Mouse (Mus musculus): Measurements from ENCODE around the gene Olfr155. TPM values are rescaled to one million over a fixed set of nuclear protein-coding genes. Genes with fewer than 3 reads are reported as not detected.

Olfr155 gene
- polyA plus RNA-seq (2011; ENCODE audit: insufficient read depth, insufficient read length, low read depth, missing spikeins) = not detected in 2 replicates

DNA sequence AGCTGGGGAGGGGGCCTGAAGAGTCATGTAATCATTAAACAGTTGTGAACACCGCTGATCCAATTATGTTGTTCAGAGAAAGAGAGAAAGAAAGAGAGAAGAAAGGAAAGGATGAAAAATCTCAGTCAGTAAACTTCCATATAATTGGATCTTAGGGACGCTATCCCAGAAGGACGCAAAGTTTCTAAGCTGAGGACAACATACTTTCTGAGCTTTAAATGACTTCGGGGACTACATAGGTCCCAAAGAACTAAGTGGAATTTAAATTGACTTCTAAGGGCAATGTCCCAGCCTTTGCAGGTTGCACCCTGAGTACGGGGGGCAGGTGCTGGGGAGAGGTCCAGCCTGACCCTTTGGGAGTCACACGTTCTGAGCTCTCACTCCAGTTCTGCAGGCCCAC lies at the start of gene Olfr155:
Olfr155 (plus strand) TSS at position 301 of the 400 bp plus-strand sequence.
- H3K36me3 ChIP-seq (ENCODE audit: control insufficient read depth, insufficient read depth, low read length, poor library complexity, severe bottlenecking) = no peaks in the 10 kb centered on the region
- H3K9me3 ChIP-seq (replicated peaks; ENCODE audit: control insufficient read depth, insufficient read depth, low read length, poor library complexity, severe bottlenecking) = no peaks in the 10 kb centered on the region
- no peak for TF ChIP-seq POLR2A (IDR thresholded peaks at IDR 0.05; ENCODE audit: insufficient read depth, low read length)
- no peak for TF ChIP-seq CTCF (IDR thresholded peaks at IDR 0.05; ENCODE audit: low read depth, low read length)
- no peak for TF ChIP-seq EP300 (IDR thresholded peaks at IDR 0.05; ENCODE audit: insufficient read depth, low read depth, low read length)
- no peaks in the 10 kb centered on the region for H3K4me1 ChIP-seq (ENCODE audit: control insufficient read depth, insufficient read depth, low read length)
- H3K4me3 ChIP-seq (ENCODE audit: low read depth, low read length) = no peak within 1 kb of the TSS
- no peak within 1 kb of the TSS for H3K9ac ChIP-seq (ENCODE audit: low read depth, poor library complexity, severe bottlenecking)
- no peak within 1 kb of the TSS for H3K27ac ChIP-seq (ENCODE audit: insufficient read depth, low read length)
- no peaks in the 10 kb centered on the region for H3K27me3 ChIP-seq (ENCODE audit: control insufficient read depth, insufficient read depth, low read length, poor library complexity, severe bottlenecking)

DNA sequence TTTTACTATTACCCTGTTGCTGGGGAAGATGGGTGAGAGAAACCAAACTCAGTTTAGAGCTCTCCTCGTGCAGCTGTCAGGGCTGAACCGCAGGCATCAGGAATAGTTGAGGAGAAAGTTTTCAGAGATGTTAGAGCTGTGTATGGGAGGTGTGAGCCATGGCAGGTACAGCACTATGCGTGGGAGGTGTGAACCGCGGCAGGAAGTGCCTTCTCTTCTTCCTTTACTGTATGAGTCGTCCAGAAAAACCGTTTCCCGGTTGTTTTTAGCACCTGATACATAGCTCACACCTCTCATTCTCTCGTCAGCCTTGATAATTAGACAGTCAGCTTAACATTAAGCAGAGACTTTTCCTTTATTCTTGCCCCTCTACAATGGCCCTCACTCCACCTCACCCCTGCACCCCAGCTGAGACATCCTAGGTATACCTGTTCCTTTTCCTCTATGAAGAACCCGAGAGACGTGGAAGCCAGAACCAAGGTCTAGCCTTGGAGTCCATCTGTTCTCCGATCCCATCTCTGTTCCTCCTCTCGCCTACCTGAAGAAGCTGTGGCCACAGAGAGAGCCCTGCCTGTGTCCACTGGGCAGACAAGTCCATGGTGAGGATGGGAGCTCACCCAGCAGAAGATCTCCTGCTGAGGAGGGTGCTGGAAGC lies 28.3 kb upstream of the Olfr155 start:
- Histone ChIP-seq H3K9ac (ENCODE audit: low read depth, poor library complexity, severe bottlenecking) (no peak overlapping the region), H3K27me3 (ENCODE audit: control insufficient read depth, insufficient read depth, low read length, poor library complexity, severe bottlenecking) (no peaks in the 10 kb centered on the region), H3K9me3 (replicated peaks; ENCODE audit: control insufficient read depth, insufficient read depth, low read length, poor library complexity, severe bottlenecking) (no peaks in the 10 kb centered on the region), H3K4me3 (ENCODE audit: low read depth, low read length) (no peak overlapping the region), H3K36me3 (ENCODE audit: control insufficient read depth, insufficient read depth, low read length, poor library complexity, severe bottlenecking) (no peaks in the 10 kb centered on the region), H3K4me1 (ENCODE audit: control insufficient read depth, insufficient read depth, low read length) (no peaks in the 10 kb centered on the region), H3K27ac (ENCODE audit: insufficient read depth, low read length) (no peak overlapping the region)
- TF ChIP-seq POLR2A (IDR thresholded peaks at IDR 0.05; ENCODE audit: insufficient read depth, low read length) (no peak), EP300 (IDR thresholded peaks at IDR 0.05; ENCODE audit: insufficient read depth, low read depth, low read length) (no peak), CTCF (IDR thresholded peaks at IDR 0.05; ENCODE audit: low read depth, low read length) (no peak)

DNA sequence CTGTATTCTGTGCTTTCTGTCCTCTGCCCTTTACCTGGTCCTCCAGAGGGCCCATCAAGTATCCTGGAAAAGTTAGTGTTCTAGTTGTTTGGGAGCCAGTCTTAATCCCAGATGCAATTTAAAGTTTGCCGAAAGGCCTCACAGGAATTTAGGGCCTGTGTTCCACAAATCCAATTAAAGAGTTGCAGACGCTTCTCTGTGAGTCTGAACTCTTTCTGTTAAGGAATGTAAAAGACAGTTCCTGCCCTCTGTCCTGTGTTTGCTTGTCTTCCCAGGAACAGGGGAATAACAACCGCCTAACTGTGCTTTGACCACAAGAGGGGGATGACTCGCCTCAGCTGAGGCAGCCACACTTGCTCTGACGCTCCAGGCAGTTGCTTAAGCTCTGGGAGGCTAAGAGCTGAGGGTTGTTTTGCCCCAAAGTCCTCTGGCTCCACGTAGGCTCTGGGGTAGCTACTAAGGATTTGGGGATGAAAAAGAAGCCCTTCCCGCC lies 27.5 kb upstream of the Olfr155 start, which contains the start of gene Olfr156:
Olfr156 (minus strand) TSS at position 51 of the 493 bp plus-strand sequence.
- Histone ChIP-seq H3K4me1 (ENCODE audit: control insufficient read depth, insufficient read depth, low read length) (no peaks in the 10 kb centered on the region), H3K27ac (ENCODE audit: insufficient read depth, low read length) (no peak within 1 kb of the TSS)
- peak; percentile 69 for TF ChIP-seq CTCF (IDR thresholded peaks at IDR 0.05; ENCODE audit: low read depth, low read length)
- TF ChIP-seq EP300 (IDR thresholded peaks at IDR 0.05; ENCODE audit: insufficient read depth, low read depth, low read length) = no peak
- no peak for TF ChIP-seq POLR2A (IDR thresholded peaks at IDR 0.05; ENCODE audit: insufficient read depth, low read length)

DNA sequence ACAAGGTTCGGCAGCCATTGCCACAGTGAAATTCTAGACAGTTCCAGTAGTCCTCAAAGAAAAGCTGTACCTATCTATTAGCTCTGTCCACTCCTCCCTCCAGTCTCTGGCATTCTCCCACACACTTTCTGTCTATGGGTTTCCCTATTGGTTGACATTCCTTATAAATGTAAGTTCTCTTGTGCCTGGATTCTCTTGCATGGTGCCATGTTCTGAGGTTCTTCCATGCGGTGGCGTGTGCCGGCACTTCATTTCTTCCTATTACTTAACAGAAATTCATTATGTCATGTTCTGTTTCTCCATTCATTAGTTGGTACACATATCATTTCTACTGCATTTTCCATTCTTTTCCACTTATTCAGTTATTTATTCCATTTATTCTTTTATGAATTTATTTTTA lies 22.6 kb upstream of the Olfr155 start:
- H3K9me3 ChIP-seq (replicated peaks; ENCODE audit: control insufficient read depth, insufficient read depth, low read length, poor library complexity, severe bottlenecking) = no peaks in the 10 kb centered on the region
- no peaks in the 10 kb centered on the region for H3K36me3 ChIP-seq (ENCODE audit: control insufficient read depth, insufficient read depth, low read length, poor library complexity, severe bottlenecking)
- H3K4me3 ChIP-seq (ENCODE audit: low read depth, low read length) = no peak overlapping the region
- no peak overlapping the region for H3K27ac ChIP-seq (ENCODE audit: insufficient read depth, low read length)
- no peak for TF ChIP-seq EP300 (IDR thresholded peaks at IDR 0.05; ENCODE audit: insufficient read depth, low read depth, low read length)
- TF ChIP-seq POLR2A (IDR thresholded peaks at IDR 0.05; ENCODE audit: insufficient read depth, low read length) = no peak
- H3K4me1 ChIP-seq (ENCODE audit: control insufficient read depth, insufficient read depth, low read length) = no peaks in the 10 kb centered on the region
- no peak overlapping the region for H3K9ac ChIP-seq (ENCODE audit: low read depth, poor library complexity, severe bottlenecking)
- H3K27me3 ChIP-seq (ENCODE audit: control insufficient read depth, insufficient read depth, low read length, poor library complexity, severe bottlenecking) = no peaks in the 10 kb centered on the region; the same call in 1 of the 2 replicates

More for the DNA sequence above, 27.5 kb upstream of the Olfr155 start, which contains the start of gene Olfr156:
- Histone ChIP-seq H3K4me3 (ENCODE audit: low read depth, low read length) (no peak within 1 kb of the TSS), H3K27me3 (ENCODE audit: control insufficient read depth, insufficient read depth, low read length, poor library complexity, severe bottlenecking) (no peaks in the 10 kb centered on the region), H3K9me3 (replicated peaks; ENCODE audit: control insufficient read depth, insufficient read depth, low read length, poor library complexity, severe bottlenecking) (no peaks in the 10 kb centered on the region), H3K9ac (ENCODE audit: low read depth, poor library complexity, severe bottlenecking) (no peak within 1 kb of the TSS), H3K36me3 (ENCODE audit: control insufficient read depth, insufficient read depth, low read length, poor library complexity, severe bottlenecking) (no peaks in the 10 kb centered on the region)

GRCm38 (mm10) chr4:43832031-43832430 lies 19.3 kb upstream of the Olfr155 start:
- Histone ChIP-seq H3K36me3 (ENCODE audit: control insufficient read depth, insufficient read depth, low read length, poor library complexity, severe bottlenecking) (no peaks in the 10 kb centered on the region), H3K27me3 (ENCODE audit: control insufficient read depth, insufficient read depth, low read length, poor library complexity, severe bottlenecking) (no peaks in the 10 kb centered on the region; the same call in 1 of the 2 replicates), H3K27ac (ENCODE audit: insufficient read depth, low read length) (no peak overlapping the region), H3K9me3 (replicated peaks; ENCODE audit: control insufficient read depth, insufficient read depth, low read length, poor library complexity, severe bottlenecking) (no peaks in the 10 kb centered on the region), H3K4me3 (ENCODE audit: low read depth, low read length) (no peak overlapping the region), H3K9ac (ENCODE audit: low read depth, poor library complexity, severe bottlenecking) (no peak overlapping the region), H3K4me1 (ENCODE audit: control insufficient read depth, insufficient read depth, low read length) (no peaks in the 10 kb centered on the region)
- TF ChIP-seq CTCF (IDR thresholded peaks at IDR 0.05; ENCODE audit: low read depth, low read length) (peak; percentile 57), EP300 (IDR thresholded peaks at IDR 0.05; ENCODE audit: insufficient read depth, low read depth, low read length) (no peak)

DNA sequence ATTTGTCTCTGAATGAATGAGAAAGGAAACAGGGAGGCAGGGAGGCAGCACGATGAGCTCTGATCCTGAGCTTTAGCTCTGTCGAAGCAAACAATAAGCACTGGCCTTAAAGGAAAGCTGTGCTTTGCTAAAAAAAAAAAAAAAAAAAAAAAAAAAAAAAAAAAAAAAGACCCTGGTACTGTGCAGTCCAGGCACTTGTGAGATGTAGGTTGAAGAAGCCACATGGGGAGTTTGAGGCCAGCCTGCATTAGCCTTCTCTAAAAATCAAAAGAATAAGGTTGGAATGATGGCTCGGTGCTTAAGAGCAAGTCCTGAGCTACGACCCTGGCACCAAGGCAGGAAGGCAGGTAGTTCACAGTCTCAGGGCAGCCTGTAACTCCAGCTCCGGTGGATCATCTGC lies 17.6 kb upstream of the Olfr155 start:
- Histone ChIP-seq H3K4me1 (ENCODE audit: control insufficient read depth, insufficient read depth, low read length) (no peaks in the 10 kb centered on the region), H3K27me3 (ENCODE audit: control insufficient read depth, insufficient read depth, low read length, poor library complexity, severe bottlenecking) (no peaks in the 10 kb centered on the region; the same call in 1 of the 2 replicates), H3K27ac (ENCODE audit: insufficient read depth, low read length) (no peak overlapping the region), H3K4me3 (ENCODE audit: low read depth, low read length) (no peak overlapping the region), H3K36me3 (ENCODE audit: control insufficient read depth, insufficient read depth, low read length, poor library complexity, severe bottlenecking) (no peaks in the 10 kb centered on the region), H3K9ac (ENCODE audit: low read depth, poor library complexity, severe bottlenecking) (no peak overlapping the region), H3K9me3 (replicated peaks; ENCODE audit: control insufficient read depth, insufficient read depth, low read length, poor library complexity, severe bottlenecking) (no peaks in the 10 kb centered on the region)
- TF ChIP-seq EP300 (IDR thresholded peaks at IDR 0.05; ENCODE audit: insufficient read depth, low read depth, low read length) (no peak), CTCF (IDR thresholded peaks at IDR 0.05; ENCODE audit: low read depth, low read length) (no peak), POLR2A (IDR thresholded peaks at IDR 0.05; ENCODE audit: insufficient read depth, low read length) (no peak)
